ENCODE assay signal across 23 mouse cellular contexts in genomic region chr3:90094453-90094852, GRCm38 (mm10). TPM values are rescaled to one million over a fixed set of nuclear protein-coding genes. Genes with fewer than 3 reads are reported as not detected.
"Had no signal": no experiment of that assay in that cellular context is flagged by ENCODE, and none has a peak within 500 bp of the region (broad histone marks: within the 10 kb centered on the region; RNA-seq: fewer than 3 reads in every experiment).

No protein-coding gene starts in this region.

- DNase-seq: gastrocnemius, postnatal 14 days; gastrocnemius, postnatal 36 days; heart, adult 11 months; heart, adult 2 months; heart, postnatal 14 days; heart, postnatal 36 days; kidney, adult 18-20 months; kidney, adult 8-10 months; kidney, postnatal 10 days; kidney, postnatal 25 days; kidney, postnatal 4 days; left cerebral cortex, postnatal 4 days; liver, embryonic 13.5 days had no signal

- ATAC-seq: hindbrain, embryonic 16.5 days; inflammation-experienced regulatory T-cells, adult 6 months; intestine, embryonic 15.5 days; intestine, postnatal 0 days had no signal

- H3K27ac ChIP-seq: heart, adult 2 months; heart, embryonic 13.5 days; heart, embryonic 15.5 days; hindbrain, embryonic 14.5 days; intestine, embryonic 15.5 days; layer of hippocampus, adult 2 months; limb, embryonic 12.5 days; liver, embryonic 13.5 days had no signal

- H3K9ac ChIP-seq: heart, embryonic 13.5 days; heart, embryonic 15.5 days; hindbrain, embryonic 14.5 days; intestine, embryonic 15.5 days; limb, embryonic 12.5 days; liver, embryonic 13.5 days had no signal

- H3K4me3 ChIP-seq: heart, adult 2 months; heart, embryonic 13.5 days; heart, embryonic 15.5 days; intestine, embryonic 15.5 days; layer of hippocampus, adult 2 months; limb, embryonic 12.5 days; liver, embryonic 13.5 days had no signal

- H3K4me1 ChIP-seq: heart, embryonic 13.5 days; heart, embryonic 15.5 days; intestine, embryonic 15.5 days; limb, embryonic 12.5 days had no signal

- H3K9me3 ChIP-seq: heart, embryonic 13.5 days; heart, embryonic 15.5 days; intestine, embryonic 15.5 days; limb, embryonic 12.5 days; liver, embryonic 13.5 days had no signal

- H3K27me3 ChIP-seq: heart, embryonic 13.5 days; heart, embryonic 15.5 days; intestine, embryonic 15.5 days; limb, embryonic 12.5 days; liver, embryonic 13.5 days had no signal

- H3K4me2 ChIP-seq: heart, embryonic 11.5 days; heart, embryonic 13.5 days; heart, embryonic 15.5 days; hindbrain, embryonic 14.5 days; intestine, embryonic 15.5 days; limb, embryonic 12.5 days; liver, embryonic 13.5 days had no signal

RNA-seq across cellular contexts. Expression of gene Nup210l, which starts 9.5 kb away (rescaled TPM):
- polyA plus RNA-seq: intestine, postnatal 0 days had no signal
